Mouse (Mus musculus): ENCODE measurements at regions not wholly inside any gene's neighbourhood (a gene's known extent, or its start where the extent isn't known, plus 50 kb on each side); places are given as distances from the start of the nearest gene placed in this dataset.
A peak's percentile ranks its signal among the peaks of the same experiment; 100 is the strongest.

DNA sequence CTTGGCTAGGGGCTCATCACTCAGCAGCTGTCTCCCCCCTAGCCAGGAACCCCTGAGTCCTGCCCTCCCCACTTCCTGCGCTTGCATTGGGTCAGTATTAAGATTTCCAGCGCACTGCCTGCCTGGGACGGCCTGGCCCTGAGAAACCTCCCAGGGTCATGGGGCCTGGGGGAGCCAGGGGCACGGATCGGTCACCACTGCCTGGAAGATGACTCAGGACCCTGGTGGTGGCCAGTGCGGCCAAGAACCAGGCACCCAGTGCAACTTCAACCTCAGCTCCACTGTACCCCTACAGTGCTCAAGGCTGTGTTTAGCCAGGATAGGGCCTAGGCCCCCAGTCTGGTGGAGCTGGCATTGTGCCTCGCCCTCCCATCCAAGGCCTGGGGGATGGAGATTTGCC, 111.9 kb upstream of the Zbtb40 start:
- DNase-seq (ENCODE audit: low spot score in 2 of 2) = no peak

DNA sequence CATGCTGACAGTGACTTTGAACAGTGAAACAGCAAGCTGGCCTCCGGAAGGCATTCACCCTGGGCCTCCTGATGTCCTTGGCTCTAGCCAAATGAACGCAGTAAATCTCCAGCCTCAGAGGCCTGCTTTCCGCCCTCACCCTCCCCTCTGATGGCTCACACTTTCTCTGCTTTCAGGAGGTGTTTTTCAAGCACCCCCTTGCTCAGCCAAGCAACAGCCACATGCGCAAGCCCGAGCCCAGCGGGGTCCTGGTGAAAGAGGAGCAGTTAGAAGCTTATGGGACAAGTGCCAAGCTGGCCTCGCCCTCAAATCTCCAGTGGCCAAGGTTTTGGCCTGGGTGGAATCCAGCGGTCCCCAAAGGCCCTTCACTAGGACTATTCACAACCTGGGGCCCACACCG, 109.6 kb upstream of the Zbtb40 start:
- no peak for DNase-seq (ENCODE audit: low spot score in 2 of 2)

DNA sequence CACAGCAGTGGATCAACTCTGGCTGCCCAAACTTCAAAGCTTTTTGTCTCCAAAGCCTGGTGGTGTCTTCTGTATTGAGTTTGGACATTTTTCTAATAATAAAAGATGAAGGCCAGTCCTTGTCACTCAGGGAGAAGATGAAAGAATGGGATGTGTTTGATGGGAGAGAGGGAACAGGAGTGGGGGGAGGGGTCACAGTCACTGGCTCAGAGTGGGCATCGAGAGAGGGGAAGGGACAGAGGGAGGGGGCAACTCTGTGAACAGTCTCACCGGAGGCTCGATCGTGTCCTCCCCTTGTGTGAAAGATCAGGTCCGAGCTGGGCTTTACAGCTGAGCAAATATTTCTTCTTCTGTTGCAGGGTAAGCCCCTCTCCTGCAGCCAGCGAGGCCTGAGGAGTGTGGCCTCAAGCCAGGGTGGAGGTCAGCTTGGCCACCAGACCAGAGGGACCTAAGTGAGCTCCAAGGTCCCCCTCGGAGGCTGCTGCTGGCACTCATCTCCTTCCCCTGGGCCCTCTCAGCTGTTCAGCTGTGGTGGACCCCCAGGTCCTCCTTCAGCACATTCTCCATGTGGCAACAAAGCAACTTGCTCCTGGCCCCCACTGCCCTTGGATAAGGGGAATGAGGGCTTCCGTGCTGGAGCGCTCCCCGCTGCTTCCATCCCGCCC, 108.0 kb upstream of the Zbtb40 start:
- DNase-seq (ENCODE audit: low spot score in 2 of 2) = no peak

DNA sequence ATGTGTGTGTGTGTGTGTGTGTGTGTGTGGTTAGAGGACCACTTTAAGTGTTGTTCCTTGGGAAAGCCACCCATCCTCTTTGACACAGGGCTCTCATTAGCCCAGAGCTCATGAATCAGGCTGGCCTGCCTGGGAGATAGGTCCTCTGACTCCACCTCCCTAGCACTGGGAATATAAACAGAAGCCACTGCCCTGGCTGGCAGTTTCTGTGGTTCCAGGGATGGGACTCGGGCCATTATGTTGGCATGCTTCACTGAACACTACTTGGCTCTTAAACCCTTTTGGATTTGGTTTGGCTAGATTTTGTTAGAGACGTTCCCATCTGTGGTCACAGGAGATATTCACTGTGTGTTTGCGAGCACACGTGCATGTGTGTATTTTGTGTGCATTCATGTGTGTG, 100.2 kb upstream of the Zbtb40 start:
- DNase-seq (ENCODE audit: low spot score in 2 of 2) = no peak

- no peak for DNase-seq (ENCODE audit: low spot score in 2 of 2)
Measured at GRCm38 (mm10) chr4:137147795-137148194, 99.2 kb upstream of the Zbtb40 start.

DNA sequence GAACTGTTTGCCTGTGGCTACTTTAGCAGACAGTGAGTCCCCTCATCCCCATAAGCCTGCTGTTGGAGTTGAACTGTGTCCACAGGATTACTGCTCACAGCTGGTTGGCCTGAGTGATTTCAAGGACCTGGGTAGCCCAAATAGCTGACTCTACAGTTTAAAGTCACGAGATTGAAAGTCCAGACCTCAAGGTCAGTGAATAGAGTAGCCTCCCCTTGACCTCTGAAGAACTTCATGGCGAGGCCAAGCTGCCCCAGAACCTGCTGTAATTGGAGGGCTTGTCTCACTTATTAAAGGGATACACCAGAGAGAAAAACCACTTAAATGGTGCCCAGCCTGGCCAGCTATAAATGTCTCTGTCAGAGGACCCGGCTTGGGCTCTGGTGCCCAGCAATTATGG, 97.7 kb upstream of the Zbtb40 start:
- no peak for DNase-seq (ENCODE audit: low spot score in 2 of 2)

GRCm38 (mm10) chr4:137142316-137142715, 93.7 kb upstream of the Zbtb40 start:
- DNase-seq (ENCODE audit: low spot score in 2 of 2) = no peak

GRCm38 (mm10) chr4:137139051-137139705, 90.6 kb upstream of the Zbtb40 start:
- no peak for DNase-seq (ENCODE audit: low spot score in 2 of 2)

DNA sequence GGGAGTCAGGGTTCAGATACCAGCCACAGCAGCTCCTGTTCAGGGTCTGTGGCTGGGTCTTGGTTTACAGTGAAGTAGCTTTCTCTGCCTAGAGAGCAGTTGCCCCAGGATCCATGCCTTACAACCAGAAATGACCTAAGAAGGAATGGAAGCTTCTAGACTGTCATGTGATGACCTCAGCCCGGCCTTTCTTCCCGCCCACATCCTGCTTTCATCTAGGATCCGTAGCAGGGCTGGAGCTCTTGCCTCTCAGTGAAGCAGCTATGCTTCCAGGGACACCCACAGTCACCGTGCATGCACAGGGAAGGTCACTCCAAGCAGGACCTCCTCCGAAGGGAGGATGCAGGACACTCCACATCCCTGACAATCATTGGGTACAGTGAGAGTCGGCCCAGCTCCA, 89.5 kb upstream of the Zbtb40 start:
- no peak for DNase-seq (ENCODE audit: low spot score in 2 of 2)

DNA sequence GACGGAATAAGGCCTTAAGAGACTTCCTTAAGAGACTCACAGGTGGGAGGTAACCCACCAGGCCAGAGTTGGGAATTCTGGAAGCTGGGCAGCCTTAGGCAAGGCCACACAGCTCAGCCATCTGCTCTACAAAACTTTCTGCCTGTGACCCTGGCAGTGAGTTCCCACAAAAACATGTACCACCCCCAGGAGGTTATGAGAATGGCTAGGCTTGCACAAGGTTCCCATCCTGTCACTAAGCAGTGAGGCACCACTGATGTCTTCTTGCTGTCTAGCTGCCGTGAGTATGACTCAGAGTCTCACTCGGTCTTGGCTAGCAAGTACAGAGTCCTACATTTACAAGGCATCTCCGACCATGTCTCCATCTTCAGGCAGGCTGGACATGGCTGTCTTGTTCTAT, 87.7 kb upstream of the Zbtb40 start:
- no peak for DNase-seq (ENCODE audit: low spot score in 2 of 2)

DNA sequence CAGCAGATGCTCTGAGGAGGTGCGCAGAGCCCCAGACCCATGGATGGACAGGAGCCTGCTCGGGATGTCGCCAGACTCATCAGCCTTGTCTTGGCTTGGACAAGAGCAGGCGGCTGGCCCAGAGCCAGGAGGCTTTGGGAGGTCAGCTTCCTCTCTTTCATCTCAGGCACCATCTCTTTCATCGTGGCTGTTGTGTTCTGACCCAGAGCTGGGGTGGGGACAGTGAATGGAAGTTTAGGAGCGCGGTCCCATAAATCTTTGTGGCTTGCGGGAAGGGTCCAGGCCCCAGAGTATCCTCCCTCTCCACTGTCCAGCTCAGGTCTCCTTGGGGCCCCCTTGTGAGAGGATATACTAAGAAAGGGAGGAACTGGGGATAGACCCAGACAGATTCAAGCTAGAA, 87.2 kb upstream of the Zbtb40 start:
- DNase-seq (ENCODE audit: low spot score in 2 of 2) = no peak

GRCm38 (mm10) chr4:137134553-137134952, 86.0 kb upstream of the Zbtb40 start:
- no peak for DNase-seq (ENCODE audit: low spot score in 2 of 2)

GRCm38 (mm10) chr4:137133789-137134188, 85.2 kb upstream of the Zbtb40 start:
- DNase-seq (ENCODE audit: low spot score in 2 of 2) = no peak

DNA sequence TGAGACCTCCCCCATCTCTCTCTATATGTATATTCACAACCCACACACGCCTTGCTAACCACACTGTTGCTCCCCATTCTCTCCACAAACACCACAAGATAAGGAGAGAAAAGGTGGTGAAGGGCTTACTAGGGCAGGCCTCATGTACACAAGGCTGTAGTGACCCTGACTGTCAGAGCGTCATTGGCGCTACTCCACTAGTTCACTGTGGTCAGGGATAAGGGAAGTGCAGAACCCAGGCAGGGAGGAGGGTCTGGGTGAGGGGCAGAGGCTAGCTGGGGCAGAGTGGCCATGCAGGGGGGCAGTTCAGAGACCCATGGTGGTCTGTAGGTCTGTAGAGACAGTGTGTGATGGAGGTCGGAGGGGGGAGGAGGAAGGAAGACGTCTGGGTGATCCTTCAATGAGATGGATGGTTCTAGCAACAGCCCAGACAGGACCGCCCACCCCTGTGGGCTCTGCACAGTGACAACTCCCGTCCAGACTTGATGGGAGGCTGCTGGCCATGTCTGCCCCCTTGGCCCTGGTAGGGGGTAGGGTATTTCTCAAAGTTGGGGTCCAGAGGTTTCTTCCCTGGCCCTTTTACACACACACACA, 82.1 kb upstream of the Zbtb40 start:
- no peak for DNase-seq (ENCODE audit: low spot score in 2 of 2)

GRCm38 (mm10) chr4:137128152-137128551, 79.6 kb upstream of the Zbtb40 start:
- DNase-seq (ENCODE audit: low spot score in 2 of 2) = no peak

DNA sequence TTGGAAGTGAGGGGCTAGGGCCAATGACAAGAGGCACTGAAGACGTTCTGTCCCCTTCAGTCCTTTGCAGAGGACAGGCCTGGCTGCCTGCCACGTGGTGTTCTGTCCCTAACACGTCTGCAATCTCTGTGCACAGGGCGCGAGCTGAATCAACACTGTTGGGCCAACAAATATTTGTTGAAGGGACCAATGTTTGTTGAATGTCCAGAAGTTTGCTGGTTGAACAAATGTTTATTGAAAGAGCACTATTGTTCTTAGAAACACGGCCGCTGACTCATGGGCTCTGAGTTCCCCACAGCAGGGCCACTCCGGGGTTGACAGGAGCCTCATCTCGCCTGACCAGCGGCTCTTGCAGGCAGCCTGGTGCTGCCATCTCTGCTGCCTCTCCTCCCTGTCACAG, 73.1 kb upstream of the Zbtb40 start:
- DNase-seq (ENCODE audit: low spot score in 2 of 2) = peak; percentile 39 to 60

- DNase-seq (ENCODE audit: low spot score in 2 of 2) = no peak
Measured at GRCm38 (mm10) chr4:137120597-137120996, 72.0 kb upstream of the Zbtb40 start.

- no peak for DNase-seq (ENCODE audit: low spot score in 2 of 2)
Measured at GRCm38 (mm10) chr4:137118332-137118715, 69.7 kb upstream of the Zbtb40 start.

DNA sequence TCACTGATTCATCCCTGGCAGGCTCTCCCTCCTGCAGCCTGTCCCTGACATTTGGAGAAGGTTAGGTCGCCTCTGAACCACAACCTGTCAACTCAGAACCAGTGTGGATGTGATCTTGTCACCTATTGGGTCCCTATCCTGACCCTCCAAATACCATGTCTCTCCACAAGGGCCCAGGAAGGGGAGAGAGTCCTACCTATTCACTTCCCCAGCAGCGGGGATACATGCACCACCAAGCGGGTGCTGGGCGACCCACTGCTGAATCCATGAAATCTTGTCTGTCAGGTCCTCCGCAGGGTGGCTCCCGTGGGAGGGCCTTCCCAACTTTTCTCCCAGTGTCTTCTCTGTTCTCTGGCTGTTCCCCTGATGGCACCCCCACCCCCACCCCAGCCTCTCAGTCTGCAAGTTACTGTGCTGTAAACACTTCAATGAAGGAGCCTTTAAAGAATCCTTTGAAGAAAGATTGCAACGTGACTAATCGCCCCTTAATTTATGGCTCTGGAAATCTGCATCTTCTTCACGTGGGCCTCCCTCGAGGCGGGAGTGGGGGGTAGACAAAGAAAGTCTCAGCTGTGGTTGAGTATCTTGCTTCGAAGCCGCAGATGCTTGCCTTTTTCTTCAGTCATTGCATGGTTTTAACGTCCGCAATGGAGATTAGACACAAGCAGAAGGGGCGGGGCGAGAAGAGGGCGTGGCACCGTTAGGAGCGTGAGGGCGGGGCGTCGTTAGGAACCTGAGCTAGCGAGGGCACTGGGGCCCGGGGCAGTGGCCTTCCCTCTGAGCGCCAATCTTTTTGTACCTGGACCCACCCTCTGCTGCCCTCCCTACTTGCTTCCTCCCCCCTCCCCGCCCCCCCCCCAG, 69.1 kb upstream of the Zbtb40 start:
- peak in 1 of 2 experiments; percentile 50 for DNase-seq (ENCODE audit: low spot score in 2 of 2)

- no peak for DNase-seq (ENCODE audit: low spot score in 2 of 2)
Measured at GRCm38 (mm10) chr4:137115062-137115461, 66.5 kb upstream of the Zbtb40 start.

GRCm38 (mm10) chr4:137110276-137110675, 61.7 kb upstream of the Zbtb40 start:
- DNase-seq (ENCODE audit: low spot score in 2 of 2) = no peak

DNA sequence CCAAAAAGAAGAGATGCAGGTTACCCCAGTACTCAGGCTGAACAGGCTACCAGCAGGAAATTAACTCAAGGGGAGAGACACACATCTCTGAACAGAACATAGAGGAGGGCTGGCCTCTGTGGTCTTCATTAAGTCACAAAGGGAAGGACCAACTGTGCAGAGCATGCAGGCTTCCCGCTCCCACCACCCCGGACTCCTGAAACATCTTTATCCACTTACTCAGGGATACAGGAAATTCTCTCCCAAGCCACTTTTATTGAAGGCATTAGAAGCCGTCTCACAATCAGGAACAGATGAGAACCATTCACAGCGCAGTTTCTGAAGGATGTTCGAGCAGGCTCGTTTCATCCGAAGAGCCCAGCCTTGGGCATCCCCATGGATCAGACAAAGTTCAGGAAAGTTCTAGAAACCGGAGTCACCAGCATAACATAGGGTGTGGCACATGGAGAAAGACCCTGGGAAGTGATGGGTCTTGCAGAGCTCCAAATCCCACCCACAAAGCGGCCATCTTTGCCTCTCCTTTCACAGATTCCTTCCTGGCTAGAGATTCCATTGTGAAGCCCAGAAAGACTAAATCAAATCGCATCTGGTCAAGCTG, 55.9 kb upstream of the Zbtb40 start:
- no peak for DNase-seq (ENCODE audit: low spot score in 2 of 2)
